11 mouse cellular contexts compared by ENCODE assay signal in the genomic region with DNA sequence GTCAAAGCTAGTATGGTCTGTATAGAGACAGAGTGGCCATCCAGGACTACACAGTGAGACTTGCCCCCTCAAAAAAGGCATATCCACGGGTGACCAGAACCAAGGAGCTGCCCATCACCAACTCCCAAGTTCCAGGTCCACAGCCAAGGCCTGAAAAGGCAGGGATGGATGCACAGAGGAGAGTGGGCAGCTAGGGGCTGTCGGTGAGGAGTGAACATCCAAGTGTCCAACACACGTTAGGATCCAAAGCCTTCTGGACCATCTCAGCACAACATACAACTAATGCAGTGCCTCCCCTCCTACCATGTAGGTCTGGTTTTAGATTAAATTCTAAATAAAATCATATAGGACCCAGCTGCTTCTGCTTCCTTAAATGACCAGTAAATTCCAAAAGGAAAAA.
"Had no signal": no experiment of that assay in that cellular context is flagged by ENCODE, and none has a peak within 500 bp of the region (broad histone marks: within the 10 kb centered on the region; RNA-seq: fewer than 3 reads in every experiment).

No protein-coding gene starts in this region.

- DNase-seq: right cerebral cortex, adult 18-20 months; right cerebral cortex, postnatal 14 days; right cerebral cortex, postnatal 25 days; right cerebral cortex, postnatal 4 days; spleen, adult 18-20 months; thymus, adult 18-20 months; thymus, adult 2 months; thymus, postnatal 14 days; thymus, postnatal 25 days; thymus, postnatal 36 days; thymus, postnatal 4 days had no signal
